Mouse (Mus musculus): Measurements from ENCODE around the gene Gm20388.

DNA sequence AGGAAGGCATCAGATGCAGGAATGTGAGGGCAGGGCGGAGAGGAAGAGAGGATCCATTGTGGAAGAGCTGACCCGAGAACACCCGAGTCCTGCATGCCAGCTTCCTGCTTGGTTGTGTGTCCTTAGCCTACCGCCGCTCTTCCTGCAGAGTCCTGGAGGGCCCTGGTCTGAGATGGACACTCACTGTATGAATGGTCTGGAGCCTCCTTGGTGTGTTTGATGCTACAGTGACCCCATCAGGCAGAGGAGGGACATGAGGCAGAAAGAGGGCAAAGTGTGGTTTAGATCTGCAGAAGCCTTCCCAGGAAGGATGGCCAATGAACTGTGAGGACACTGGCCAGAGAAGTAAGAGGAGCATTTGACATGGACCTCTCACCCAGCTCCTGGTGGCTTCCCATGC is 3244.5 kb downstream of the Gm20388 start:
- TF ChIP-seq CTCF (IDR thresholded peaks at IDR 0.05; ENCODE audit: low read depth) = peak; percentile 69
- TF ChIP-seq EP300 (IDR thresholded peaks at IDR 0.05; ENCODE audit: low read depth) = no peak
